Mouse (Mus musculus): Measurements from ENCODE around the gene B4galnt1.
"Not testable (repeated sequence)": the region's sequence is repeated elsewhere in the genome, so short reads cannot be mapped to it uniquely, and the experiment has no call there.

Gene B4galnt1

DNA sequence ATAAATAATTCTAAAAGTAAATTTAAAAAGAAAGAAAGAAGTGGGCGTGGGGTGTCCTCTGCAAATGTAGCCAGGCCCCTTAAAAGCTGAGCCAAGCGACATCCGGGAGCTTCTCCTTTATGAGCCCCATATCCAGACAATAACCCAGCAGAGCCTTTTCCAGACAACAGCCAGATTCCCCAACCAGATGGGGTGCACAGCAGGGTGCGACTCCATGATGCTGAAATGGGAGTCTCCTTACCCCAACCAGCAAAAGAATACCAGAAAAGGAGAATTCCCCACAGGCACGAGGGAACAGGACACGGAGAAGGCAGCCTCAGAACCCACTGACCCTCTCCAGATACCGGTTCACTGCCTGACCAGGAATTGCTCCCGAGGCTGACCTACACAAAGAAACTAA lies 21.8 kb upstream of the B4galnt1 start:
- no peak for DNase-seq

DNA sequence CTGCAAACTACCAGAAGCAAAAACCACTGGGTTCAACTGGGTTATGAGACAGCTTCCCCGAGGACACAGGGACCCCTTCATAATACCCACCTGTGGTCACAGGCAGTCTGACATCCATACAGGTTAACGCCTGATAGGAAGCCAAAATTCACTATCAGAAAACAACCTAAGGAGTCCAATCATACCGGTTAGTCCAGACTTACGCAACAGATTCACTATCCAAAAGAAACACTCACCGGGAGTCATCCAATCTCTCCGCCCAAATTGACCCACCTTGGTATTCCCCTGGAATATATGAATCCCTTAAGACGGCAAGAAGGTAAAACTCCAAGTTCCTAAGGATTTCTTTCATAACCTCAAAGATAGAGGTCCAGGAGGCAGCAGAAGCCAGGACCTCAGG lies 20.5 kb upstream of the B4galnt1 start:
- DNase-seq, result no peak

DNA sequence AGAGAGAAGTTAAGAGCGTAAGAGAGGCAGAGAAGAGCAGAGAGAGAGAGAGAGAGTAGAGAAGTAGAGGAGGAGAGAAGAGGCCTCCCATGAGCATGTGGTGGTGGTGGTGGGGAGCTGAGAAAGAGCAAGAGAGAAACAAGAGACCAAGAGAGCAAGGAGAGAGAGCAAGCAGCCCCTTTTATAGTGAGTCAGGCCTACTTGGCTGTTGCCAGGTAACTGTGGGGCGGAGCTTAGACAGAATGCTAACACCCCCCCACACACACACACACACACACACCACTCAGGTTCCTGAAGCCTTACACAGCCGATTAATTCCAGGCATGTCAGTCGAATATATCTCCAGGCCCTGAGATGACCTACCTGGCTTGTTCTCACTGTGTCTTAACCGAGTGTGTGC lies 19.7 kb upstream of the B4galnt1 start:
- no peak for DNase-seq

DNA sequence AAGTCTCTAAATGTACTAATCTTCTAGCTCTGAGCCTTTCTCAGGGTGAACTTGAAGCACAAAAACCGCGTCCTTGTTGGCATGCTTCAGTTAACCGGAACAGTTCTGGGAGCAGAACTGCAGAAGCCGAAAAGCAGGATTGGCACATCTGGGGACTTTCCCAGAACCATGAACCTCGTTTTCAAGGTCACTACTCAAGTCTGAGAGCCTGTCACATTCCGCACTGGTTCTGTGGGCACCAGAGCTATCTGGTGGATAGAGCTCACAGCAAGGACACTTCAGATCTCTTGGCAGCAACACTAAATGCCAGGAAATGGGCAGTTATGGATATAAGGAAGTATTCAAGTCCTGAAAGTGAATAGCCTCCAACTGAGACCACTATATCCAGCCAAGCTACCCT lies 17.9 kb upstream of the B4galnt1 start:
- DNase-seq, result no peak

DNA sequence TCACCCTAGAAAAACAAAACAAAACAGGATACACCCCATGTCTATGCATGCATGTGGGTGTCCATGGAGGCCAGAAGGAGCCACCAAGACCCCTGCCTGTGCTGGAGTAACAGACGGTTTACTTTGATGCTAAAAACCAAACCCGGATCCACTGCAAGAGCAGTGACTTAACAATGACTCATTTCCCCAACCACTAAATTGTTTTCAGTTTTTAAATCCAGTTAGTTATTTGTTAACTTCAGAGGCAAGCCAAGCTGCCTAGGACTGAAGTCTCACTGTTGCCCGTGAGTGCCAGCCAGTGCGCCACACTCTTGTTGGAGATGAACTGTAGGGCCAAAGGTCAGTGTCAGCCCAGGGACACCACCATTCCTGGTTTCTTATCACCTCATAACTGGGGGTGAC lies 14.6 kb upstream of the B4galnt1 start:
- DNase-seq, result no peak

DNA sequence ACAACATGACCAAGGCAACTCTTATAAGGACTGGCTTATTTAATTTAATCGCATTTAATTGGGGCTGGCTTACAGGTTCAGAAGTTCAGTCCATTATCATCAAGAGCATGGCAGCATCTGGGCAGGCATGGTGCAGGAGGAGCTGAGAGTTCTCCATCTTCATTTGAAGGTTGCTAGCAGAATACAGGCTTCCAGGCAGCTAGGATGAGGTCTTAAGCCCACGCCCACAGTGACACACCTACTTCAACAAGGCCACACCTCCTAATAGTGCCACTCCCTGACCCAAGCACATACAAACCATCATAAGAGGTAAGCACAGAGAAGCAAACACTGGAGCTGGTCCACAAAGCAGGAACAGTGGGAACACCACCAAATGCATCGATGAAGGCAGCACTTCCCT lies 13.8 kb upstream of the B4galnt1 start:
- DNase-seq, result not testable (repeated sequence)

DNA sequence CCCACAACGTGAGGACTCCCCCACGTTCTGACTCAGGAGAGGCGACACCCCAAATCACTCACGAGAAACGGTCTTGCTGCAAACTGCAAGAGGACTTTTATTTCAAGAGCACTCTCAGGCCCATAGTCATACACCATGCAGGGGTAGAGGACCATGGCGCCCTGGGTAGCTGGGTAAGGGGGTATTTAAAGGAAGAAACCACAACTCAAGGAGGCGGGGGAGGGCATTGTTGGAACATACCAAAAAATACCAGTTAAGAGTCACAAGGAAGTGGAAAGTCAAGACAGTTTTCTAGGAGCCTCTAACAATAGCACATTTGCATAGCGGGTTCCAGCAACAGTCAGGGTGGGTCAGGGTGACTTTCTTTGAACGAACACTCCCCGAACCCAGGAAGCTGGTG lies 12.5 kb upstream of the B4galnt1 start:
- not testable (repeated sequence) for DNase-seq

DNA sequence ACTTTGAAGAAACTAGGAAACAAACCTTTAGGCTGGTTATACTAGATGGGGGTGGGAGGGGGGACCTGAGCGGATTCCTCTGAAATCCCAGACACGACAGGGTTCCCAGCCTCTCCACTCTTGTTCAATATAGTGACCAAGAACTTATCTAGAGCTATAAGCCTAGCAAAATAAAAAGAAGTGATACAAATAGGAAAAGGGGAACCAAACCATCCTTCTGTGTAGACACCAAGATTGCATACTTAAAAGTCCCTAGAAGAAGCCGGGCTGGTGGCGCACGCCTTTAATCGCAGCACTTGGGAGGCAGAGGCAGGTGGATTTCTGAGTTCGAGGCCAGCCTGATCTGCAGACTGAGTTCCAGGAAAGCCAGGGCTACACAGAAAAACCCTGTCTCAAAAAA lies 11.7 kb upstream of the B4galnt1 start:
- DNase-seq, result no peak

DNA sequence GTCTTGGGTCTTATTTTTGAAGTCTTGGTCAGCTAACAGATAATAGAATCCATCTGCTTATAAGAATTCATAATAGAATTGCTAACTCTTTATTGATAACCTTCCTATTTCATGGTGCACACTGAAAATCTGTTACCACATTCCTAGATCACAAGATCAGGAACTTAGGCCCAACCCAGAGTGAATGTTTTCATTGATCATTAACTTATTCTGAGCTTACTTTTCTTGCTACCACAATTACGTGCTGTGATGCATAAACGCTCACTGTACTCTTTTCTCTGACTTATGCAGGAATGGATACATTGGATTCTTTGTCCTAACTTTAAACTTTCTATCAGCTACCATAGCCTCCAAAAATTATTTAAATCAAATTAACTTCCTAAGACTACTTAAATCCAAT lies 10.8 kb upstream of the B4galnt1 start:
- no peak for DNase-seq

DNA sequence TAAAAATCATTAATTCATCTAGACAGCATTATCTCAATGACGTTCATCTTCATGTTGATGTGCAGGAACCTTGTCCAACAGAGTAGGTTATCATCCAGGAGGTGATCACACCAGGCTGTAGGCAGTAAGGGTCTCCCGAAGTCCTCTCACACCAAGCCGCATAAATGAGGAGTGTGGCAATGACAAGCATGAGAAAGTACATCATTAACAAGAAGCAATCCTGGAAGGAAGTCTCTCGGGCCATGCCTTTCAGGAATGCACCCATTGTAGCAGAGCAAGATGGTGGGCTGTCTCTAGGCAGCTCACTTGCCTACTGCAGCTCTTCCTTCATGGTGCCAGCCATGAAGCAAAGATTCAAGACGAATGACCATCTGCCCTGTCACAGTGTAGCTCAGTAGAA lies 10.4 kb upstream of the B4galnt1 start:
- no peak for DNase-seq

DNA sequence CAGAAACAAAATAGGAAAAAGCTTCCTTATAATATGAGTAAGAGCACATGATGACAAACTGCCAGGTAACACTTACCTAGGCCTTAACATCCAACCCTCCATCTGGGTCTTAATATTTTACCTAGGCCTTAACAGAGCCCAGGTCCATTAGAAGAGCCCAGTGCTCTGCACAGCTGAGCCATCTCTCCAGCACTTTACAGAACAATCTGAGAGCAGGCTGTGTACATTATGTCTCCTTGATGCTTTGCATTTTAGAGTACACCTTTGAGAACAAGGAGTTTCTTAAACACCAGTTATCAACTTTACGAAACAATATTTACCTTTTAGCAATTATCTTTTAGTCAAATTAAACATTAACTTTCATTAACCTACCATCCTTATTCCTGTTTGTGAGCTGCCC lies 8.9 kb upstream of the B4galnt1 start:
- no peak for DNase-seq

DNA sequence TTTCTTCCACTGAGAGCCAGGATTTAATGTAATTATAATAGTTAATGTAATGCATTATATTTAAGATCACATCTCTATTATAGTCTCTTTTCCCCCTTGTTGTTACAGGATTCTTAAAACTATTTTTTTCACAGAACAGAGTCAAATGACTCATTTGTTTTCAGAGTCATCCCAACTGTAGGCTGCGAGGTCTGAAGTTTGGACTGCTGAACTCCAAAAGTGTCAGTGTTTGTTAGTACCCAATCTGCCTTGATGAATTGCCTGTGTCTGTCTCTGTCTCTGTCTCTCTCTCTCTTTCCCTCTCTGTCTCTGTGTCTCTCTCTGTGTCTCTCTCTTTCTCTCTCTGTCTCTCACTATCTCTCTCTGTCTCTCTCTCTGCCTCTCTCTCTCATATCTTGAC lies 8.5 kb upstream of the B4galnt1 start:
- no peak for DNase-seq

DNA sequence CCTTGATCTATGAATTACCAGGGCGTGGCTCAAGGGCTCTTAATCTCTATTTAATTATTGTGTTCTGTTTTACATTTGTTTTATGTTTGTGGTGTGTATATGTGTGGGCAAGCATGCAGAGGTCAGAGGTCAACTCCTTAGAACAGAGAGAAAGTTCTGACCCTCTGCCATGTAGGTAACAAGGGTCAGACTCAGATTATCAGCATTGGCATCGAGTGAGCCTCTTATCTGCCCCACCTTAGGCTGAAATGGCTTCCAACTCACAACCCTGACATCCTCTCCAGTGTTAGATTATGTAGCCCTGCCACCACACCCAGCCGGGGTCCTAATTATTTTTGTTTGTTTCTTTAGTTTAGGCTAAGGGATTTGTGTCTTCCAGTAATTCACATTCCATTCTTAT lies 6.6 kb upstream of the B4galnt1 start:
- no peak for DNase-seq

DNA sequence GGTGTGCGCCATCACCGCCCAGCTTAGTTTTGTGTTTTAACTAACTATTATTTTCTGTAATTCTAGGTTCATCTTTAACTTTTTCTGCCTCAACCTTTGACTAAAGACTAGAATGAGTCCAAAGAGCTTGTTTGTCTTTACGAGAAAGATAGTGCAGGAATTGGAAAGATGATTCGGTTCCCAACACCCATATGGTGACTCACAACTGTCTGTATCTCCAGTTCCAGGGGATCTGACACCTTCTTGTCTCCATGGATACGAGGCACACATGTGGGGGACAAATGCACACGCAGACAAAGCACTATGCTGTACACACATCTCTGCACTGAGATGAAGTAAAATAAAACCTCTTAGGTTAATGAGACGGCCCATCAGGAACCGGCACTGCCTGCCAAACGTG lies 4.9 kb upstream of the B4galnt1 start:
- DNase-seq, result no peak

DNA sequence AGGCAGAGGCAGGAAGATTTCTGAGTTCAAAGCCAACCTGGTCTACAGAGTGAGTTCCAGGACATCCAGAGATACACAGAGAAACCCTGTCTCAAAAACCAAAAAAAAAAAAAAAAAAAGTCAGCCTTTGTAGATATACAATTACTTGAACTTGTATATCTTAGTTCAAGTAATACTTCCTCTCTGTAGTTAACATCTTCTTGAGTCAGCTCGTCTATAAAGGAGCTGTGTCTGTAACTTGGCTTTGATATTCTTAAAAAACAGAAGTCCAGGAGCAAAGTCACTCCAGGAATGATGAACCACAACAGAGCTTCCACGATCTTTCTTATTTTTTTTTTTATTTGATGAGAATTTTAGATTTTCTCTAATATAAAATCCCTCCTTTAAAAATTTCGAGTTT lies 4.3 kb upstream of the B4galnt1 start:
- no peak for DNase-seq

DNA sequence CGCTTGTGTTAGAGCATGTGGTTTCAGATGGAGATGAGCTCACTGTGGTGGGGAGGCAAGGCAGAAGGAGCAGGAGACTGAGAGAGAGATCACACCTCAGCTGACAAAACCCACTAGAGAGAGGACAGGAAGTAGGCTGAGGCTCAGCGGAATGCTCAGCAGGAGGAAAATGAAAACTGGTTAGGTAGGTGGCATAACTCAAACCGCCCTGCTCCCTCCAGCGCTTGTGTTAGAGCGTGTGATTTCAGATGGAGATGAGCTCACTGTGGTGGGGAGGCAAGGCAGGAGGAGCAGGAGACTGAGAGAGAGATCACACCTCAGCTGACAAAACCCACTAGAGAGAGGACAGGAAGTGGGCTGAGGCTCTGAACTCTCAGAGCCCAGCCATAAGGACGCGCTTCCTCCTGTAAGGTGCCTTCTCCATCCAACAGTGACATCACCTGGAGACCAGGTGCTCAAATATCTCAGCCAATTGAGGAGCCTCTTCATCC lies 2.2 kb upstream of the B4galnt1 start:
- not testable (repeated sequence) for DNase-seq

DNA sequence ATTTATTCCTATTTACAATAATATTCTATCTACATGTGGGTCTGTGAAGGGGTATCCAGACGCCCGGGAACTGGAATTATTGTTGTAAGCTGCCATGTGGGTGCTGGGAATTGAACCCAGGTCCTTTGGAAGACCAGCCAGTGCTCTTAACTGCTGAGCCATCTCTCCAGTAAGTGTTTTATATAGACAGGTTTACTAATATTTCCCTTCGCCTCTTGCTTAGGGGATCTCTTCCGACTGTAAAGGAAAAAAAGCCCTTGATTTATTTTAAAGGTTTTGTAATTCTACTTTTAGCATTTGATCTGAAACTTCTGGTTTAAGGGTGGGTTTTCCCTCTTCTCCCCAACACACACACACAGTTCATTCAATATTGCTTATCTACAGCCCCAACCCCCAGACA lies 835 bp upstream of the B4galnt1 start:
- DNase-seq, result no peak

DNA sequence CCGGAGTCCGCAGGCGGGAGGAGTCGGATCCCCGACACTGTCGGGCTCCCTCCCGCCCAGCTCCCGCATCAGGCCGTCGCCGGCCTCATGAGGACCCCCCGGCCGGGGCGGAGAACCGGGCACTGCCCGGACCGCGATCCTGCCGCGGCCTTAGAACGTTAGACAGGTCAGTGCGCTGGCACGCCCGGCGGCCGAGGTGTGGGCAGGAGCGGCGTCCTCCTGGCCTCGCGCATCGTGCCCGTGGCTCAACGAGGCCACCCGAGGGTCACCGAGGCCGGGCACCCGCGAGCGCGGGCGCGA lies 279 bp downstream of the B4galnt1 start:
- no peak for DNase-seq

DNA sequence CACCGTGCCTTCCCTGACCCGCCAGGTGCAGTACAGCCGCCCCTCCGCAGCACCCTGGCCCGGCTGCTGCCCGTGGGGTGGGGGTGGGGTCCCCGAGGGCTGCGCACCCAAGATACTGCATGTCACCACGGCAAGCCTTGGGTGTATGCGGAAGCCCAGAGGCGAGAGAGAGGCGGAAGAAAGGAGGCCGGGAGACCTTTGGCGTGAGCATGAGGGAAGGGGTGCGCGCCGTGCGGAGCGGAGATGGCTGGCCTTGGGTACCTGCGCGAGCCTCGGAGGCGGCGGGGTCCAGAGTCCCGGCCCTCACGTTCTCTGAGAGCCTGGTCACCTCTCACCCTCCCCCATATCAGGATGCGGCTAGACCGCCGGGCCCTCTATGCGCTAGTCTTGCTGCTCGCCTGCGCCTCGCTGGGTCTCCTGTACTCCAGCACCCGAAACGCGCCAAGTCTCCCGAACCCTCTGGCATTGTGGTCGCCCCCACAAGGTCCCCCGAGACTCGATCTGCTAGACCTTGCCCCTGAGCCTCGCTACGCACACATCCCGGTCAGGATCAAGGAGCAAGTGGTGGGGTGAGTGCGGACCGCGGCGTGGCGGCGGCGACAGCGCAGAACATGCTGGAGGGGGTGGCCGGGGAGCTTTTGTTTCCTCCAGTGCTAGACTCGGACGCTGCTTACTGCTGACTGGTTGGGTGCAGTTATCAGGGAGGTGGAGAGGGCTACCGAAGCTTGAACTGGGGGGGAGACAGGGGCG lies 804 bp downstream of the B4galnt1 start:
- DNase-seq, result peak; percentile 67

DNA sequence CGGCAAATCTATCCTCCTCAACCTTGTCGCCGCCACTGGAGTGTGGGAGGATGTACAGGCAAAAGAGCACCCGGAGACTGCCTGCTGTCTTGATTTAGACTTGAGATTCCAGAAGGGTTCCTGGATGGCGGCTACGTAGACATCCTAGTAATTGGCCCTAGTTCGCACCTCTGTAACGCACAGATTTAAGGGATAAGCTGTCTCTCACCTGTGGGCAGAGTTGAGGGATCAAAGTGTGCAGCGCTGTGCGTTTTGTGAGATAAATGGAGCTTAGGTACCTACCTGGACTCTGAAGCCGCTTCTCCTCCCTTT lies 1.3 kb downstream of the B4galnt1 start:
- DNase-seq, result no peak

DNA sequence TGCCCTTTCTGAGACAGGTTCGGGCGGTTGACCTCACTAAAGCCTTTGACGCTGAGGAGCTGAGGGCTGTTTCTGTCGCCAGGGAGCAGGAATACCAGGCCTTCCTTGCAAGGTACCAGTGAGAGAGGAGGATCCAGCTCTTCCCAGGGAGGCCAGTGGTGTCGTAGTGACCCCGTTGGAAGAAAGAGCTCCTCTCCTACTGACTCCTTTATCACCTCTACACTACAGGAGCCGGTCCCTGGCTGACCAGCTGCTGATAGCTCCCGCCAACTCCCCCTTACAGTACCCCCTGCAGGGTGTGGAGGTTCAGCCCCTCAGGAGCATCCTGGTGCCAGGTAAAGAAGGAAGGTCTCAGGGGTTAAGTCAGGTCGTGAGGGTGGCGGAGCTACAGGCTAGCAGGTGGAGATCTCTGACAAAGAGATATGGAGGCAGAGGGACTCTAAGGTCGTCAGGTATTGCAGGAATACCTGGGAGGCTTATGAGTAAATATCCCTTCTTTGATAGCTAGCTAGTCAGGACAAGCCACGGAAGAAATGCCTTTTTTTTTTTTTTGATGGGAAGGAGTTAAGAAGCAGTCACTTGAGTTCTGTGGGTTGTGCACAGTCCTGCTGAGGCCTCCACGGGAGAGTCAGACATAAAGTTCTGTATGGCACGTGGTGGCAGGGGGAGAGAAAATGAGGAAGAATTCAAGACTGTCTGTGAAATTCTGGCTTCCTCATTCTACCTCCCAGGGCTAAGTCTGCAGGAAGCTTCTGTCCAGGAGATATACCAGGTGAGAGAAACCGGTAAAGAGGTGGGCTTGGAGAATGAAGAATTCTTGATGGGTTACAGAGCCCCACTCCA lies 2.0 kb downstream of the B4galnt1 start:
- no peak for DNase-seq

DNA sequence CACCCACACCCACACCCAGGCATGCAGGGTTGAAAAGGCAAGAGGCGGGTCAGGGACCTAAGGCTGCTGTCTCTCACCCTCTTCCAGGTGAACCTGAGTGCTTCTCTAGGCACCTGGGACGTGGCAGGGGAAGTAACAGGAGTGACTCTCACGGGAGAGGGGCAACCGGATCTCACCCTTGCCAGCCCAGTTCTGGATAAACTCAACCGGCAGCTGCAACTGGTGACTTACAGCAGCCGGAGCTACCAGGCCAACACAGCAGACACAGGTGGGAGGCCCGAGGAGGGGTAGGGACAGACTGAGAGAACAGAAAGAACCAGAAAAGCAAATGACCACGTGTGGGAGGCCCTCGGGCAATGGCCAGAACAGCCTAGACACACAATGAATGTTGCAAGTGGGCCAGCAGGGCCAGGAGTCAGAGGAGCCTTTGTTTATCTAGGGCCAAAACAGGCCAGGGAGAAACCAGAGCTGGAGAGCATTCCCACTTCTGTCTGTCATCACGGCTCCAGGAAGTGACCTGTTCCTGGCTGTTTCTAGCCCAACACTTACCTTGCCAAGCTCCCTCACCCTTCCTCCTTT lies 2.7 kb downstream of the B4galnt1 start:
- DNase-seq, result no peak

DNA sequence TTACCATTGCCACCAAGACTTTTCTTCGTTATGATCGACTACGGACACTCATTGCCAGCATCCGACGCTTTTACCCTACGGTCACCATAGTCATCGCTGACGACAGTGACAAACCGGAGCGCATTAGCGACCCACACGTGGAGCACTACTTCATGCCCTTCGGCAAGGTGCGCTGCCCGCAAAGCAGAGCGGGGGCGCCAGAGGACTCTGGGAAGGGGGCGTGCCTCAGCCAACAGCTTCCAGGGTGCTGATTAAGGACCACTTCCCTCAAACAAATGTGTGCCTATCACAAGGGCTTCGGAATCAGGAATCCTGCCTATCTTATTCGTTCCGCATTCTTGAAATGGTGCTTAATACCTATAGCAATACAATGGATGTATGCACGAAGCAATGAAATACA lies 5.0 kb downstream of the B4galnt1 start:
- peak; percentile 74 for DNase-seq

DNA sequence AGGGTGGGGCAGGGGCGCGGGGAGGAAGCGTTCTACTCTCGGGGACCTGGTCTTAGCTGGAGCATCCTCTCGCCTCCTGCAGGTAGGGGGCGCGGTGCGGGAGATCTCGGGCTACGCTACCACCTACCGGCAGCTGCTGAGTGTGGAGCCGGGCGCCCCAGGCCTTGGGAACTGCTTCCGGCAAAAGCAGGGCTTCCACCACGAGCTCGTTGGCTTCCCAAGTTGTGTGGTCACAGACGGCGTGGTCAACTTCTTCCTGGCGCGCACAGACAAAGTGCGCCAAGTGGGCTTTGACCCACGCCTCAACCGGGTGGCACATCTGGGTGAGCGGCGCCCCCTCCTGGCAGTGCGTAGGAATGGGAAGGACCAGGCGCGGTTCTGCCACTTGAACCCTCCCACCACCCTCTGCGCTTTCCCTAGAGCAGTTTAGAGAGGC lies 5.8 kb downstream of the B4galnt1 start:
- peak; percentile 84 for DNase-seq

Data from embryo, embryonic 11 days (tissue).